Comparison of ENCODE assay signal across 8 mouse cellular contexts in genomic region chr9:75221420-75222287, GRCm38 (mm10). TPM values are rescaled to one million over a fixed set of nuclear protein-coding genes. Genes with fewer than 3 reads are reported as not detected.
DNase-seq lines count a peak whose midpoint lies in the region; ATAC-seq and TF ChIP-seq lines count a peak whose summit lies in the region.

No protein-coding gene starts in this region.

- H3K27me3 ChIP-seq in heart, embryonic 12.5 days (replicated peaks), result no peaks in the 10 kb centered on the region
- no peaks in the 10 kb centered on the region for H3K27me3 ChIP-seq in embryonic facial prominence, embryonic 13.5 days
- no peaks in the 10 kb centered on the region for H3K27me3 ChIP-seq in cerebellum, adult 2 months (ENCODE audit: control insufficient read depth, insufficient read depth, low read length)

- no peaks in the 10 kb centered on the region for H3K9me3 ChIP-seq in heart, embryonic 12.5 days (replicated peaks)
- no peaks in the 10 kb centered on the region for H3K9me3 ChIP-seq in embryonic facial prominence, embryonic 13.5 days

- peaks cover 13% of the 10 kb centered on the region for H3K36me3 ChIP-seq in heart, embryonic 12.5 days
- peaks cover 18% of the 10 kb centered on the region for H3K36me3 ChIP-seq in embryonic facial prominence, embryonic 13.5 days

- 49% methylated on average over 10 of the region's 10 CpGs for WGBS in heart, embryonic 12.5 days
- 64% methylated on average over 10 of the region's 10 CpGs for WGBS in embryonic facial prominence, embryonic 13.5 days
- WGBS in cerebellum, adult 2 months, result 77% methylated on average over 10 of the region's 10 CpGs

- peak; percentile 59 for ATAC-seq in heart, embryonic 12.5 days (ENCODE audit: insufficient number of reproducible peaks, low FRiP score)
- no peak for ATAC-seq in embryonic facial prominence, embryonic 13.5 days (ENCODE audit: insufficient number of reproducible peaks, insufficient read depth, low FRiP score, low TSS enrichment, low read depth)
- ATAC-seq in neutrophil, adult 5-6 weeks (ENCODE audit: extremely low read depth, insufficient number of reproducible peaks, low FRiP score, poor library complexity, severe bottlenecking), result 0 out of 2 replicates have a peak, but pooled peaks have one; percentile 13

- no peak overlapping the region for H3K27ac ChIP-seq in heart, embryonic 12.5 days (ENCODE audit: poor library complexity, severe bottlenecking)
- H3K27ac ChIP-seq in embryonic facial prominence, embryonic 13.5 days, result peak overlapping the region; percentile 29; the same call in 1 of the 2 replicates
- no peak overlapping the region for H3K27ac ChIP-seq in cerebellum, adult 2 months (ENCODE audit: insufficient read depth, low read length)

- no peak for TF ChIP-seq POLR2A in cerebellum, adult 2 months (IDR thresholded peaks at IDR 0.05; ENCODE audit: borderline replicate concordance, insufficient read depth, low read length)

- no peak overlapping the region for H3K4me3 ChIP-seq in heart, embryonic 12.5 days
- no peak overlapping the region for H3K4me3 ChIP-seq in embryonic facial prominence, embryonic 13.5 days
- no peak overlapping the region for H3K4me3 ChIP-seq in cerebellum, adult 2 months (replicated peaks; ENCODE audit: insufficient read depth, low read depth, low read length)

- no peak overlapping the region for H3K4me2 ChIP-seq in heart, embryonic 12.5 days
- H3K4me2 ChIP-seq in embryonic facial prominence, embryonic 13.5 days, result no peak overlapping the region

- DNase-seq in heart, adult 8-10 months (ENCODE audit: low spot score), result no peak
- DNase-seq in ES-CJ7 (ENCODE audit: low read depth, low spot score), result peak; percentile 68
- DNase-seq in kidney, postnatal 36 days, result peak; percentile 26 to 30
- DNase-seq in cerebellum, adult 2 months, result no peak
- DNase-seq in cerebellum, postnatal 36 days, result no peak

- no peak for TF ChIP-seq CTCF in cerebellum, adult 2 months (IDR thresholded peaks at IDR 0.05; ENCODE audit: borderline replicate concordance, insufficient read depth, low read depth, low read length)

- H3K9ac ChIP-seq in heart, embryonic 12.5 days, result no peak overlapping the region
- H3K9ac ChIP-seq in embryonic facial prominence, embryonic 13.5 days, result no peak overlapping the region

- peaks cover 10% of the 10 kb centered on the region; the same call in 1 of the 2 replicates for H3K4me1 ChIP-seq in heart, embryonic 12.5 days (replicated peaks)
- H3K4me1 ChIP-seq in embryonic facial prominence, embryonic 13.5 days, result peaks cover 10% of the 10 kb centered on the region
- H3K4me1 ChIP-seq in cerebellum, adult 2 months (ENCODE audit: control insufficient read depth, insufficient read depth, low read length), result no peaks in the 10 kb centered on the region

RNA-seq across cellular contexts. Expression of gene Myo5c, which starts 10.2 kb away (rescaled TPM):
- polyA plus RNA-seq in heart, embryonic 12.5 days (2016; fragmentation: Nextera tagmentation; extraction: Ambion mirVana), result 1.2 and 1.3 TPM in 2 replicates
- total RNA-seq in heart, adult 8-10 months (2022), result 1 to 10 TPM; 3.8 to 7.2 (median 5.3) TPM
- 0.79 and 1.0 TPM in 2 replicates for polyA plus RNA-seq in embryonic facial prominence, embryonic 13.5 days (2015; fragmentation: Nextera tagmentation; extraction: Ambion mirVana)
- 0.37 and 0.70 TPM in 2 replicates for total RNA-seq in neutrophil, adult 5-6 weeks (2017)
- polyA plus RNA-seq in cerebellum, adult 2 months (2012; rRNA removed), result 3.9 and 4.1 TPM in 2 replicates

Comparison
In these comparisons a context has a peak if more than half of its experiments do, and no peak if none do; other contexts are left out.
1. DNase-seq: peak in ES-CJ7 (single experiment) and kidney, postnatal 36 days (2 of 2); none in heart, adult 8-10 months (single experiment), cerebellum, adult 2 months (0 of 2) and cerebellum, postnatal 36 days (0 of 2).